Mouse (Mus musculus): ENCODE data around the gene Myh10. TPM values are rescaled to one million over a fixed set of nuclear protein-coding genes. Genes with fewer than 3 reads are reported as not detected.
A peak's percentile ranks its signal among the peaks of the same experiment; 100 is the strongest.

Gene Myh10
- total RNA-seq, 2 experiments from 2014 or later, result 16.4 to 23.0 TPM

DNA sequence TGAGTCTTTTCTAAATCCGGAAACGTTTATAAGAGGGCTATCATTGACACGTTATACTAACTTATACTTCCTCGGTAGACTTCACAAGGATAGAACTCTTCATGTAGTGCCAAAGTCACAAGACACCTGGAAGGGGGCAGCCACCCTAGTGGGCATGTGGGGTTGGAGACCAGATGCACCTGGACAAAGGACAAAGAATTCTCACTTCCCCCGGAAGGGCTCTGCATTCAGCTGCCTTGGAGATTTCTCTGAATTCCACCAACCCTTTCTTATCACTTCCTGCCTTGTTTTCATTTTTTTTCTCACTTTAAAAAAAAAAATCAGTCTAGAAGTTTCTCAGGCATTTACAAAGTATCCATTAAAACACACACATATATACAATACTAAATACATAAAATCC, 894 bp upstream of the Myh10 start:
- no peak for DNase-seq
- intact Hi-C loops (cut with DNase I; ENCODE audit: low total_unique reads), result no loop called here

DNA sequence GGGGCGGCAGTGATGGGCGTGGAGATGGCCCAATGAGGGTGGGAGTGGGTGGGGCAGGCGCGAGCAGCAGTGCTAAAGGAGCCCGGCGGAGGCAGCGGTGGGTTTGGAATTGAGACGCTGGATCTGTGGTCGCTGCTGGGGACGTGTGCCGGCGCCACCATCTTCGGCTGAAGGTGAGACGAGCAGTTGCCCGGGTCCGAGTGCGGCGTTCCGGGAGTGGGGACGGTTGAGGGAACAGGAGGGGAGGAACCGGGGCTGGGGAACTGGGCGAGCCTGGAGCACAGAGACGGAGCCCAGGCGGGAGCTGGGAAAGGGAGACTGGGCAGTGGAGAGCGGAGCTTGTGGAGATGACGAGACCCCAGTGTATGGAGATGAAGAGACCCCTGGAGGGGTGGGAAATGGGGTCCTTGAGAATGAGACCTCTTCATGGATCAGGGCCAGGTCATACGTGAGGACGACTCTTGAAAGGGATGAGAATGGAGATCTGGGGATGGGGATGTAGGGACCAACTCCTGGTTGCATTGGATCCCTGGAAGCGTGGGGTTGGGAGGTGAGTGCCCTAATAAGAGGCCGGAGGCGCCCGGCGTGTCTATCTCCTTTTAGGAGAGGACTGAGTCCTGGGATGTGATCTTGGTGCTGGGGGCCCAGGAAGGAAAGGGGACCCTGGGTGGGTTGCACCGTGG, 792 bp downstream of the Myh10 start:
- intact Hi-C loops (cut with DNase I; ENCODE audit: low total_unique reads), result no loop called here
- DNase-seq, result no peak

GRCm38 (mm10) chr11:68692693-68693446, 1.5 kb downstream of the Myh10 start:
- intact Hi-C loops (cut with DNase I; ENCODE audit: low total_unique reads), result no loop called here
- peak; percentile 35 for DNase-seq

DNA sequence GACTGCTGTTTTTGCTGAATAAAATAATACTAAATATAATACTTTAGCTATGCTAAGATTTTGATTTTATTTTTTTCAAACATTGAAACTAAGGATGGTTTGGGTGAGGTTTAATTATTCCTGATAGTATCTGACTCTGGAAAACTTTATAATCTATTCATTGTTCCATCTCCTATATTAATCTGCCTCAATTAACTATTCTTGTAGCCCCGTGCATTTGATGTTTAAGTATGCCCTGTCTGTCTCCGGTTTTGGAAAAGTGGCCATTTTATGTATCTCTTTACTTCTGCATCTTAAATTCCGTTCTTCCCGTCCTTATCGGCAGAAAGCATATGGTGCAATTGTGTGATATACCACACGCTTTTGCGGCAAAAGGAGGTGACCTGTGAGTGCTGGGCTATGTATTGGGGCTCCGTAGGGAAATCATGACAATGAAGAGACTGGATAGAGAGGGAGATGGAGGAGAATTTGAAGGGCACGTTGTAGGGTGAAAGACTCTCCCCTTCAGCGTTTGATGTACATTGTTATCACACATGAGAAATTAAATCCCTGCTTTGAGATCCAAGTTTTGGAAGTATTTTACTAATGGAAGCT, 2.2 kb downstream of the Myh10 start:
- intact Hi-C loops (cut with DNase I; ENCODE audit: low total_unique reads), result no loop called here

DNA sequence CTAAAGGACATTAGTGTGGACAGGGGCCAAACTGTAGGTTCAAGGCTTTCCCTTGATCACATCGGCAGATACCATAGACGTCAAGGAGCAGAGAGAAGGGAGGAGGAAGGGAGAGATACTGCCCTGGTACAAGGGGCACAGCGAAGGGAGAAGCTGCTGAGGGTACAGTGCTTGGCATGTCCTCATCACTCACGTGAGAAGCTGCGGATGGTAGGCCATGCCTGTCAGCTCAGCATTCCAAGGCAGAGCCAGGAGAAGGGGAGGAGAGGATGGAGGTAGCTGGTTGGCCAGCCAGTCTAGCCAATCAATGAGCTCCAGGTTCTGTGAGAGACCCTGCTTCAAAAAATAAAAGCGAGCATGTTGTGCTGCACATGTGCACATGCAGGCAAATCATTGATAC, 11.0 kb downstream of the Myh10 start:
- no peak for DNase-seq
- intact Hi-C loops (cut with DNase I; ENCODE audit: low total_unique reads), result no loop called here

More for the DNA sequence above, 2.2 kb downstream of the Myh10 start:
- no peak for DNase-seq

DNA sequence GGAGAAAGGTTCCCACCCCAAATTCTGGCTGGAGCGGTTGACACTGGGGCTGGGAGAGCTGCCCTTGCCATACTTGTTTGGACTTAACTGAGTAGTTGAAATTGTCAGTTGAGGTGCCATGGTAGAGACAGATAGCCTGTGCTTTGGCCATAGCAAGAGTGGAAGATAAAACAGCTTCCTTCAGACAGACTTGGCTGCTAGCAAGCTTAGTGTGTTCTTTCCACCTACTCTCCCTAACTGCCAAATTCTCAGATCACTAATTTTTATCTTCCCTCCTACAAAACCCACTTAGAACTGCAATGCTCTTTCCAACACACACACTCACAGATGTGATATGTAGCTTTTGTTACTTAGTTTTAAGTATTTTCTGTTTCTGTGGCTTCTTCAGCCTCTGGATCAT, 12.0 kb downstream of the Myh10 start:
- intact Hi-C loops (cut with DNase I; ENCODE audit: low total_unique reads), result no loop called here
- DNase-seq, result no peak

GRCm38 (mm10) chr11:68704258-68704657, 12.9 kb downstream of the Myh10 start:
- no peak for DNase-seq
- intact Hi-C loops (cut with DNase I; ENCODE audit: low total_unique reads), result no loop called here

GRCm38 (mm10) chr11:68704847-68705246, 13.5 kb downstream of the Myh10 start:
- intact Hi-C loops (cut with DNase I; ENCODE audit: low total_unique reads), result no loop called here
- no peak for DNase-seq

DNA sequence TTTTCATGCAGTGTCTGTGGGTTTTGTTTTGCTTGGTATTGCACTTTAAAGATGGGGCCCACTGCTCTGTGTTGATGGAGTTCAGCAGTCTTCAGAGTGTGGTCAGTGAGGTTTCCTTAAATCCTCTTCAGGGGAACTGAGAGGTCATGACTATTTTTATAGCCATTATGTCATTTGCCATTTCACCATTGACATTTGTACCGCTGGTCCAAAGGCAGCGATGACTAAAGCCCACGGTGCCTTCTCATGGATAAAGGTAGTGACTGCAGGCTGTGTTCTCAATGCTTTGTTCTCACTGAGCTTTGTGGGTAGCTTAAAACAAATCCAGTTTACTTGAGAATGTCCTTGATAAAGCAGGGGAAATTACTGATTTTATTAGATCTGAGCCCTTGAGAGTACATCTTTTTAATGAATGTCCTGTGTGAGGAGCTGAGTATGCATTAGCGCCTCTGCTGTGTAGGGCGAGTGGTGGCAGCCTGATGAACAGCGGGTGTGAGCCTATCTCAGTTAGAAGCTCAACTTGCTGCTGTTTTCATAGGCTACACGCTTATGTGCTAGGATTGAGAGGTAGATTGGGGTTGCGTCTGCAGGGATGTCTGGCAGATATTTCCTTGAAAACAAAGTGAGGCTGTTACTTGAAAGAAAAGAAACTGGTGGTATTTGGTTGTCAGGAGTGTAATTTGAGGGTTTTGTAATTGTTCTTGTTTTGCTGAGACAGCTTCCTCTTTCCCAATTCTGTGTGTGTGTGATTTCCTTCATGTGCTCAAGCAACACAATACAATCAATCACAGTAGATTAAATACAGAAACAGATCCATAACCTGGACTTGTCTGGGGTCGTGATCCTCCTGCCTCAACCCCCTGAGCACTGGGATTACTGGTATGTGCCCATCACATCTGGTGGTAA, 15.4 kb downstream of the Myh10 start:
- DNase-seq, result no peak
- intact Hi-C loops (cut with DNase I; ENCODE audit: low total_unique reads), result no loop called here

GRCm38 (mm10) chr11:68707881-68708582, 16.7 kb downstream of the Myh10 start:
- no peak for DNase-seq
- intact Hi-C loops (cut with DNase I; ENCODE audit: low total_unique reads), result no loop called here

DNA sequence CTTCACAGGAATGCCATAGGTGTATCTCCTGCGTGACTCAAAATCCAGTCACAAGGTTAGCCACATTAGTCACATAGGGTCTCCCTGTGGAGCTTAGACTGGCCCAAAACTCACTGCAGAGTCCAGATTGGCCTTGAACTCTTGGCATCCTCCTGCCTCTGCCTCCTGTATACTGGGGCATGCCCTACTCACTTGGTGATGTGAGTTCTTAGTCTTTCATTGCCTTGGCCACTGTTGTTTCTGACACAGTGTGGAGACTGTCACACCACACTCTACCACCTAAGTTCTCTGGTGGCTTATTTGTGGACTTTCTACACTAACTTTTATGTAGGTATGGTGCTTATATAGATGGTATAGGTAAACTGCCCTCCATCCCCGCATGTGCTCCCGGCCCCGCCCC, 24.8 kb downstream of the Myh10 start:
- intact Hi-C loops (cut with DNase I; ENCODE audit: low total_unique reads), result no loop called here
- DNase-seq, result no peak

- DNase-seq, result no peak
- intact Hi-C loops (cut with DNase I; ENCODE audit: low total_unique reads), result no loop called here
Measured at GRCm38 (mm10) chr11:68717171-68717840, 25.9 kb downstream of the Myh10 start.

DNA sequence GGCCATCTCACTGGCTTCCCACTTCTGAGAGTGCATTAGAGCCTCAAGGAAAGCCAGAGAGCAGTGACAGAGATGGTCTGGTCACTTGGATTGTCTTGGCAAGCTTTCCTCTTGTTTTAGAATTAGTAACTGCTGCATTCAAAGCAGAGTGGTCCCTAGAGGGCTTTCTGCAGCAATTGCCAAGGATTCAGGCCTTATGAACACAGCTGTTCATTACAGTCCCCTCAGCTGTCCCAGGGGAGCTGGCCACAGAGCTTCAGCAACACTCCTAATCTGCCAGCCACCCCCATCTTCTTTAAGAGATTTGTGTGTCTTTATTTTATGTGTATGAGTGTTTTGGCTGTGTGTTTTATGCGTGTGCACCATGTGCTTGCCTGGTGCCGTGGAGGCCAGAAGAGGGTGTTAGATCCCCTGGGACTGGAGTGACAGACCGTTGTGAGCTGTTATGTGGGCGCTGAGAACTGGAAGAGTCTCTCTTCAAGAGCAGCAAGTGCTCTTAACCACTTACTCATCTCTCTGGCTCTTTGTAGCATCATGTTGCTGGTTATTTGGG, 27.8 kb downstream of the Myh10 start:
- intact Hi-C loops (cut with DNase I; ENCODE audit: low total_unique reads), result no loop called here
- peak; percentile 81 for DNase-seq

DNA sequence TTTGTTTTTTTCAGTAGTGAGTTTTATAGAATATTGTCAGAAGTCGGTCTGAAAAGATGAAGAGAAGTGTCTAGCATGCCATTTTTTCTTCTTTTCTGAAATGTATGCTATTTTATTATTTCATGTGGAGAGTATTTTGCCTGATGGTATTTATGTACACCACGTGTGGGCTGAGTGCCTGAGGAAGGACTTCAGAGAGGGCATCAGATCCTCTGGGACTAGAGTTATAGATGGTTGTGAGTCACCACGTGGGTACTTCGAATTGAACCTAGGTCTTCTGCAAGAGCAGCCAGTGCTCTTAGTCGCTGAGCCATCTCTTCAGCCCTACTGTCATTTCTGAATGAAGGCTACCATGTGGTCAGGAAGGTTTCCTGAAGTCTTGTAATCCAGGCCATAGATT, 28.4 kb downstream of the Myh10 start:
- no peak for DNase-seq
- intact Hi-C loops (cut with DNase I; ENCODE audit: low total_unique reads), result loop anchor here (10.0 kb wide), 1 partner anchor 155 kb away; no protein-coding TSS in a partner anchor

DNA sequence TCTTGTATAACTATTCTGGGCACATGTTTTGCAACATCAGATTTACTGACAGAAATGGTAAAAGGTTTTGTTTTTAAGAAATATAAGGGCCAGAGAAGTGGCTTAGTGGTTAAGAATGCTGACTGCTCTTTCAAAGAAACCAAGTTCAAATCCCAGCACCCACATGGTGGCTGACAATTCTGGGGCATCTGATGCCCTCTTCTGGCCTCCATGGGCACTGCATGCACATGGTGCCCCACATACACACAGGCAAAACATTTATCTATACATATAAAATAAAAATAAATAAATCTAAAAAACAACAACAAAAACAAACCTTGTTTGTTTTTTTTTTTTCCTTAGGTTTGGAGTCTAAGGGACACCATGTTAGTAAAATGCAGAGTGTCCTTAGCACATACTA, 32.8 kb downstream of the Myh10 start:
- intact Hi-C loops (cut with DNase I; ENCODE audit: low total_unique reads), result loop anchor here (10.0 kb wide), 1 partner anchor 159 kb away; no protein-coding TSS in a partner anchor
- no peak for DNase-seq

DNA sequence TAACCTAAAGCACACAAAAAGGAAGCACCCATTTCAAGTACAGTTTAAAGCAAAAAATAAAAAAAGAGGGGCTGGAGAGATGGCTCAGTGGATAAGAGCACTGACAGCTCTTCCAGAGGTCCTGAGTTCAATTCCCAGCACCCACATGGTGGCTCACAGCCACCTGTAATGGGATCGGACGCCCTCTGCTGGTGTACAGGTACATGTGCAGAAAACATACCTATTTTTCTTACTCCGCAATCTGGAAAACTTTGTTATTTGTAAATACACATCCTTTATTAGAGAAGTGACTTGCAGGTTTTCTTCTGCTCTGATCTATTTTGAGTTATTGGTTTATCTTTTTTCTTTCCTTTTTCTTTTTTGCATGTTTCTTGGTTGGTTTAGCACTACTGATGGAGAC, 37.3 kb downstream of the Myh10 start:
- no peak for DNase-seq
- intact Hi-C loops (cut with DNase I; ENCODE audit: low total_unique reads), result loop anchor here (10.0 kb wide), 1 partner anchor 164 kb away; no protein-coding TSS in a partner anchor

DNA sequence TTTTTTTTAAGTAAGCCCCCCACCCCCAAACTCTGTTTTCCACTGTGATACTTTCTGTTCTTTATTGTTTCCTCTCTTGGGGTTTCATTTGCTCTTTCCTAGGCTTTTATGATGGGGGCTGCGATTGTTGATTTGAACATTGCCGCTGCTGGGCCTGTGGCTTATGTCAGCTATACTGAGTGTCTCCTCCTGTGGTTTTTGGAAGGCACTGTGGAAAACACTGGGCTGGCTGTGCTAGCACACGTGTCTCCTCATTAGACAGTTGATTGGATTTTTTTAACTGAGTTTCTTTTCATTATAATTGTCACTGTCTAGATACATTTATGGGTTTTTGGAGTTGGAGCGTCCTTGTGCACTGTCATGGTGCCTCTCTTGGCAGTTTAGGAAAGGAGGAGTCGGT, 39.4 kb downstream of the Myh10 start:
- no peak for DNase-seq
- intact Hi-C loops (cut with DNase I; ENCODE audit: low total_unique reads), result no loop called here

DNA sequence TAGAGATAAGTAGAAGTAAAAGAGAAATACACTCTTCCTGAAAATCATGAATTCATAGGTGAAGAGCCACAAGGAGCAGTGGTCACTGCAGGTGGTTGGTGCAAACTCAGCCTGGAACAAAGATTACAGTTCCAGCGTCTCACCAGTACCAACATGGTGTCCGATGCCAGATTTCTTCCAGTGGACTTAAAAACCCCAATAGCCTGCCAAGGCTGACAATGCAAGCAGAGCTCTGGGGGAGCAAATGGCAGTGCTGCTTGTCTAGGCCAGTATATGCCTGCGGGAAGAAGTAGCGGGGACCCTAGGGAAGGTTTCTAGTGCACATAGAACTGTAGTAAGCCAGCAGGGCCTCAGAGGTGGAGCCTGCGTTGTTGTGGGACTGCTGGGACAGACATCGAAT, 40.7 kb downstream of the Myh10 start:
- intact Hi-C loops (cut with DNase I; ENCODE audit: low total_unique reads), result no loop called here

More for the DNA sequence above, 40.7 kb downstream of the Myh10 start:
- DNase-seq, result no peak

All from gastrocnemius, postnatal 14 days (tissue).